Mouse (Mus musculus) intestine, postnatal 0 days (tissue): ENCODE data around the gene Aldh5a1. TPM values are rescaled to one million over a fixed set of nuclear protein-coding genes. Genes with fewer than 3 reads are reported as not detected.
"Not testable (repeated sequence)": the region's sequence is repeated elsewhere in the genome, so short reads cannot be mapped to it uniquely, and the experiment has no call there.

ENCODE experiments used
- ATAC-seq: fragments of 200-750 bp; cut with Nextera tagmentation; 2 replicates; pipeline ENCODE4 v1.8.0; 2017; ENCODE audit warnings: mild to moderate bottlenecking, moderate TSS enrichment, moderate library complexity
- H3K27ac ChIP-seq: fragments of 300-500 bp; sonication (generic); 2 replicates; pipeline ENCODE4 v1.5.1; 2014; ENCODE audit warnings: mild to moderate bottlenecking, low read depth, low read length, moderate library complexity
- H3K27me3 ChIP-seq: fragments of 300-500 bp; sonication (generic); replicated peaks from 2 replicates; pipeline ENCODE4 v1.6.1; 2014; ENCODE audit warnings: low read length, mixed read lengths; ENCODE audit not compliant: control insufficient read depth, insufficient read depth
- H3K36me3 ChIP-seq: fragments of 300-500 bp; sonication (generic); 2 replicates; pipeline ENCODE4 v1.6.1; 2014; ENCODE audit warnings: mild to moderate bottlenecking, moderate library complexity; ENCODE audit not compliant: control insufficient read depth, insufficient read depth
- H3K4me1 ChIP-seq: fragments of 300-500 bp; sonication (generic); replicated peaks from 2 replicates; pipeline ENCODE4 v1.6.1; 2014; ENCODE audit warnings: antibody characterized with exemption, low read length, mixed read lengths; ENCODE audit not compliant: control insufficient read depth, insufficient read depth
- H3K4me2 ChIP-seq: fragments of 300-500 bp; sonication (generic); replicated peaks from 2 replicates; pipeline ENCODE4 v1.6.1; 2014; ENCODE audit warnings: low read depth, mild to moderate bottlenecking, moderate library complexity
- H3K4me3 ChIP-seq: fragments of 300-500 bp; sonication (generic); 2 replicates; pipeline ENCODE4 v1.5.1; 2014; ENCODE audit warnings: low read depth, low read length
- H3K9ac ChIP-seq: fragments of 300-500 bp; sonication (generic); 2 replicates; pipeline ENCODE4 v1.6.1; 2014; ENCODE audit warnings: mild to moderate bottlenecking, low read depth, low read length
- H3K9me3 ChIP-seq: fragments of 300-500 bp; sonication (generic); 2 replicates; pipeline ENCODE4 v1.6.1; 2016; ENCODE audit warnings: mixed run types; ENCODE audit not compliant: control insufficient read depth
- CTCF ChIP-seq: sonication (generic); IDR thresholded peaks from 2 replicates; pipeline ENCODE4 v1.5.1; 2016; ENCODE audit warnings: low read depth, mild to moderate bottlenecking, control low read depth, antibody characterized with exemption, moderate library complexity
- WGBS: fragments of 180-500 bp; shearing (Covaris S2); extraction: QIAGEN DNeasy Blood & Tissue Kit; methylation state at CpG from one replicate; pipeline ENCODE4 v1.1.7; 2014; 5-methylcytosine and 5-hydroxymethylcytosine counted together
- polyA plus RNA-seq: library from polyadenylated mRNA; unstranded; fragments of >200 nt; fragmentation: Nextera tagmentation; extraction: Ambion mirVana; gene quantifications from 2 replicates; pipeline ENCODE4 v1.2.1, GENCODE M21; 2015

The Aldh5a1 gene
- 5.0 and 5.4 TPM in 2 replicates for polyA plus RNA-seq

DNA sequence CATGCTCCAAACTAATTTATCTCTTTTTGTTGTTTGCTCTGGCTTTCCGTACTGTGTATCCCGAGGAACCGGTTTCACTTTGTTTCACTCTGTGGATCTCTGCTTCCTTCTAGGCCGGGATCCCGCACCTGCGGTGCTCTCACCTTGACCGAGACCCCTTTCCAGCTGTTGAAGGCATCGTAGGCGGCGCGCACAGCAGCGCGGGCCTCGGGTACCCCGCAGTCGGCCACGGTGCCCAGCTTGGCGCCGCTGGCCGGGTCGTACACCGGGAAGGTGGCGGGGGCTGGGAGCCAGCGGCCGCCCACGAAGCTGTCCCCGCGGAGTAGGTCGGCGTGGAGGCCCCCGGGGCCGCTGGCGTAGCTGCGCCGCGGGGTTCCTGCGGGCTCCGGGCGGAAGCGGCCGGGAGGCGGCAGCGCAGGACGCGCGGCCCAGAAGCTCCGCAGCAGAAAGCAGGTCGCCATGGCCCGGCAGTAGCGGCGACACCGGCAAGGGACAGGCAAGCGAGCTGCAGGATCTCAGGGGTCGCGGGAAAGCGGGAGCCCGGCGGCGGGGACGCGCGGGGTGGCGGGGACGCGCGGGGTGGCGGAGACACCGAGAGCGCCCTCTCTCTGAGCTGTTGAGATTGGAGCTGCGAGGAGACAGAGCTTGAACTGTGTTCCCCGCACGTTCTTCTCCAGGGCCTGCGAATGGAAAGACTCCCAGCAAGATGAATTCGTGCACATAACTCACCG lies at the start of gene Aldh5a1:
Gene Aldh5a1, minus strand, starts transcription at position 554 of the 731 bp plus-strand sequence.
- peak; percentile 74 for ATAC-seq
- Histone ChIP-seq H3K4me1 (no peaks in the 10 kb centered on the region), H3K27me3 (no peaks in the 10 kb centered on the region), H3K4me3 (peak within 1 kb of the TSS; percentile 97), H3K9me3 (no peaks in the 10 kb centered on the region), H3K36me3 (no peaks in the 10 kb centered on the region), H3K9ac (peak within 1 kb of the TSS; percentile 98), H3K4me2 (peak within 1 kb of the TSS; percentile 85), H3K27ac (peak within 1 kb of the TSS; percentile 91)
- WGBS, result under 1% methylated on average over 73 of the region's 75 CpGs
- peak; percentile 75 for TF ChIP-seq CTCF

GRCm38 (mm10) chr13:24985435-24985834 lies 48.0 kb upstream of the Aldh5a1 start:
- no peaks in the 10 kb centered on the region for H3K27me3 ChIP-seq
- H3K9ac ChIP-seq, result no peak overlapping the region
- peaks cover 7% of the 10 kb centered on the region; the same call in 1 of the 2 replicates for H3K36me3 ChIP-seq
- H3K9me3 ChIP-seq, result no peaks in the 10 kb centered on the region
- no peak overlapping the region for H3K4me3 ChIP-seq
- no peak for ATAC-seq
- no peak for TF ChIP-seq CTCF
- H3K4me2 ChIP-seq, result no peak overlapping the region
- WGBS, result 81% methylated on average over 2 of the region's 2 CpGs
- no peaks in the 10 kb centered on the region for H3K4me1 ChIP-seq
- no peak overlapping the region for H3K27ac ChIP-seq

GRCm38 (mm10) chr13:24981031-24981430 lies 43.6 kb upstream of the Aldh5a1 start:
- H3K4me3 ChIP-seq, result no peak overlapping the region
- H3K4me1 ChIP-seq, result no peaks in the 10 kb centered on the region; the same call in 1 of the 2 replicates
- no peak for ATAC-seq
- no peak overlapping the region for H3K4me2 ChIP-seq
- TF ChIP-seq CTCF, result no peak
- no peaks in the 10 kb centered on the region for H3K9me3 ChIP-seq
- no peaks in the 10 kb centered on the region for H3K27me3 ChIP-seq
- 66% methylated on average over 6 of the region's 6 CpGs for WGBS
- no peak overlapping the region for H3K9ac ChIP-seq
- no peaks in the 10 kb centered on the region; the same call in 1 of the 2 replicates for H3K36me3 ChIP-seq
- no peak overlapping the region for H3K27ac ChIP-seq

- Histone ChIP-seq H3K27me3 (no peaks in the 10 kb centered on the region), H3K4me3 (no peak overlapping the region), H3K4me2 (no peak overlapping the region), H3K9me3 (no peaks in the 10 kb centered on the region), H3K4me1 (no peaks in the 10 kb centered on the region; the same call in 1 of the 2 replicates), H3K36me3 (no peaks in the 10 kb centered on the region; the same call in 1 of the 2 replicates), H3K27ac (no peak overlapping the region), H3K9ac (no peak overlapping the region)
- peak; percentile 78 for ATAC-seq
- WGBS, result 54% methylated on average over 5 of the region's 5 CpGs
- TF ChIP-seq CTCF, result no peak
Observed at GRCm38 (mm10) chr13:24977820-24978342, 40.4 kb upstream of the Aldh5a1 start.

DNA sequence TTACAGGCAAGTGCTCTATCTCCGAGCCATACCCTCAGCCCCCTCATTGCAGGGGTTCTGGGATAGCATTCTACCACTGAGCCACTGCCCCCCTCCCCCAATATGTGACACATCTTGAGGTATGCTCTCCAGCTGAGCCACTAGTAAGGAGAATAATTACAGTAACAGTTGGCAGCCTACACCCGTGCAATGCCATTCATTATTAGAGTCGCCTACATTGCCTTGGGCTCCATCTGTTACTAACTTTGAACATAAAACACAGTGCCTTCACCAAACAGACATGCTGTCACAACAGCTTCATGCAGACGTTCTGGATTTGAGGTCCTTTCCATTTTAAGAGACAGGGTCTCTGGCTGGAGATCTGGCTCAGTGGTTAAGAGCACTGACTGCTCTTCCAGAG lies 38.9 kb upstream of the Aldh5a1 start:
- Histone ChIP-seq H3K9ac (no peak overlapping the region), H3K4me1 (no peaks in the 10 kb centered on the region; the same call in 1 of the 2 replicates), H3K27me3 (no peaks in the 10 kb centered on the region), H3K27ac (no peak overlapping the region), H3K4me3 (no peak overlapping the region), H3K4me2 (no peak overlapping the region), H3K36me3 (no peaks in the 10 kb centered on the region; the same call in 1 of the 2 replicates), H3K9me3 (no peaks in the 10 kb centered on the region)
- no peak for ATAC-seq
- WGBS, result 80% methylated on average over 4 of the region's 4 CpGs
- no peak for TF ChIP-seq CTCF

DNA sequence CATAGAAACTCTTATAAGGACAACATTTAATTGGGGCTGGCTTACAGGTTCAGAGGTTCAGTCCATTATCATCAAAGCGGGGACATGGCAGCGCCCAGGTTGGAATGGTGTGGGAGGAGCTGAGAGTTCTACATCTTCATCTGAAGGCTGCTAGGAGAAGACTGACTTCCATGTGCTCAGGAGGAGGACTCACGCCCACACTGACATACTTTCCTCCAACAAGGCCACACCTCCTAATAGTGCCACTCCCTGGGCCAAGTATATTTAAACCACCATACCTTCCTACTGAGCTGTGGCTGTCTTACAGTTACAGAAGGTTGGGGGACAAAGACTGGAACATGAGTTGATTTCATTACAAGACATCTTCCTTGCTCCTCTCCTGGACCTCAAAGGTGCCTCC lies 34.3 kb upstream of the Aldh5a1 start:
- not testable (repeated sequence) for H3K4me2 ChIP-seq, H3K9ac ChIP-seq, H3K9me3 ChIP-seq, H3K4me1 ChIP-seq, ATAC-seq, H3K27ac ChIP-seq, H3K27me3 ChIP-seq, H3K4me3 ChIP-seq, H3K36me3 ChIP-seq
- WGBS, result 61% methylated on average over 3 of the region's 3 CpGs
